Mouse (Mus musculus) gonadal fat pad, adult 2 months (tissue): ENCODE measurements around the gene Osr1. TPM values are rescaled to one million over a fixed set of nuclear protein-coding genes. Genes with fewer than 3 reads are reported as not detected.

Experiments
- DNase-seq: peaks from one replicate; pipeline ENCODE4 v3.0.0-alpha.2; 2012; ENCODE audit warnings: low read depth
- polyA plus RNA-seq: library from polyadenylated mRNA; depleted of rRNA; stranded (reverse); fragments of >200 nt; gene quantifications from 2 replicates; pipeline ENCODE4 v1.2.3, GENCODE M21; 2012

Gene Osr1
- polyA plus RNA-seq, 1 experiment: 15.5 TPM

- DNase-seq: no peak
Observed at GRCm38 (mm10) chr12:9585085-9585453, 15.2 kb downstream of the Osr1 start.

- DNase-seq: no peak
Observed at GRCm38 (mm10) chr12:9587732-9588131, 17.8 kb downstream of the Osr1 start.

- no peak for DNase-seq
Observed at GRCm38 (mm10) chr12:9589561-9590134, 19.7 kb downstream of the Osr1 start.

- no peak for DNase-seq
Observed at GRCm38 (mm10) chr12:9591141-9591540, 21.2 kb downstream of the Osr1 start.

- DNase-seq: no peak
Observed at GRCm38 (mm10) chr12:9598219-9598618, 28.3 kb downstream of the Osr1 start.
